Mouse (Mus musculus) lung, postnatal 25 days (tissue): ENCODE results near the gene Csnk1g2.

Experiments used
- DNase-seq: peaks from one replicate; pipeline ENCODE4 v3.0.0; 2022; ENCODE audit warnings: low spot score

The Csnk1g2 gene

GRCm38 (mm10) chr10:80665459-80665858 is 42.8 kb downstream of the Csnk1g2 start:
- no peak for DNase-seq

- DNase-seq, result no peak
These were observed 43.5 kb downstream of the Csnk1g2 start for GRCm38 (mm10) chr10:80665981-80666733.

GRCm38 (mm10) chr10:80666837-80667412 is 44.3 kb downstream of the Csnk1g2 start:
- no peak for DNase-seq

GRCm38 (mm10) chr10:80668614-80669013 is 46.0 kb downstream of the Csnk1g2 start:
- DNase-seq, result peak; percentile 67

- DNase-seq, result no peak
These were observed 46.4 kb downstream of the Csnk1g2 start for GRCm38 (mm10) chr10:80669018-80669417.

- peak; percentile 85 for DNase-seq
These were observed 47.3 kb downstream of the Csnk1g2 start for GRCm38 (mm10) chr10:80669737-80670485.

GRCm38 (mm10) chr10:80670531-80670930 is 47.9 kb downstream of the Csnk1g2 start:
- no peak for DNase-seq

GRCm38 (mm10) chr10:80671251-80671650 is 48.6 kb downstream of the Csnk1g2 start:
- DNase-seq, result no peak

- no peak for DNase-seq
These were observed 49.5 kb downstream of the Csnk1g2 start for GRCm38 (mm10) chr10:80671936-80672690.

- DNase-seq, result no peak
These were observed 51.1 kb downstream of the Csnk1g2 start for GRCm38 (mm10) chr10:80673690-80674089.

GRCm38 (mm10) chr10:80674161-80674711 is 51.6 kb downstream of the Csnk1g2 start:
- DNase-seq, result peak; percentile 85

- no peak for DNase-seq
These were observed 52.3 kb downstream of the Csnk1g2 start for GRCm38 (mm10) chr10:80674851-80675404.

- DNase-seq, result no peak
These were observed 53.0 kb downstream of the Csnk1g2 start for GRCm38 (mm10) chr10:80675405-80676197.

- peak; percentile 99 for DNase-seq
These were observed 53.7 kb downstream of the Csnk1g2 start for GRCm38 (mm10) chr10:80676198-80676928.

- DNase-seq, result no peak
These were observed 54.7 kb downstream of the Csnk1g2 start for GRCm38 (mm10) chr10:80677128-80677875.

GRCm38 (mm10) chr10:80677942-80678436 is 55.4 kb downstream of the Csnk1g2 start, which contains the start of gene Mknk2:
Mknk2 (minus strand) TSS chr10:80678112.
- DNase-seq, result peak; percentile 98

- DNase-seq, result no peak
These were observed 56.2 kb downstream of the Csnk1g2 start for GRCm38 (mm10) chr10:80678601-80679377.
